8 mouse cellular contexts compared by ENCODE assay signal in the genomic region with DNA sequence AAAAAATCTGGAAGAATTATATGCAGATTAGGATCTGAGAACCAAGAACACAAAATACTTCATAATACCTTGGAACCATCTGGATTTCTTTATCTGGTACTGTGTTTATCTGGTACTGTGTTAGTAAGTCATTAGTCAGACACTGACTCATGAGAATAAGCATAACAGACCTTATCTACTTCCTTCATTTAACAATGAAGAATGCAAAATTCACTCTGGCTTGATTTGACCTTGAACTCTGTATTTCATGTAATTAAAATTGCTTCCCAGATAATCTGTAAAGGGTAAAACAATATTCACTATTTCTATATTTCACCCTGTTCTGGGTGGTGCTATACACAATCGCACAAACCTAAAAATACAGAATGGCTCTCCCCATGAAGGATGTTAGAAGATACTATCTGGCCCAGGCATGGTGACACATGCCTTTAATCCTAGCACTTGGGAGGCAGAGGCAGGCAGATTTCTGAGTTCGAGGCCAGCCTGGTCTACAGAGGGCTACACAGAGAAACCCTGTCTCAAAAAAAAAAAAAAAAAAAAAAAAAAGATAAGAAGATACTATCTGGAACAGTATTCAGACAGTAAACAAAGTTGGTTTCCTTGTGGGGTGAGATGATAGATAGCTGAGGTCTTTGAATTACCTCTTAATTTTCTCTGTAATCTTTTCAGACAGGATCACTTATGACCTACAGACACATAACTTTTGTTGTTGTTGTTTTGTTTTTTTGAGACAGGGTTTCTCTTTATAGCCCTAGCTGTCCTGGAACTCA. TPM values are rescaled to one million over a fixed set of nuclear protein-coding genes. Genes with fewer than 3 reads are reported as not detected.
DNase-seq lines count a peak whose midpoint lies in the region; ATAC-seq and TF ChIP-seq lines count a peak whose summit lies in the region.

No protein-coding gene starts in this region.

- H3K9me3 ChIP-seq in heart, embryonic 10.5 days: no peaks in the 10 kb centered on the region
- no peaks in the 10 kb centered on the region for H3K9me3 ChIP-seq in CH12.LX (replicated peaks; ENCODE audit: low read length)
- no peaks in the 10 kb centered on the region for H3K9me3 ChIP-seq in hindbrain, embryonic 11.5 days (ENCODE audit: control insufficient read depth, low read length)
- H3K9me3 ChIP-seq in midbrain, embryonic 10.5 days (replicated peaks): no peaks in the 10 kb centered on the region

- dilution Hi-C loops in CH12.LX (cut with MboI; ENCODE audit: extremely low pct_ligation_motif_present, extremely low pct_unique_long_range_greater_than_20kb, low sequenced_read_pairs): no loop called here

- no peak for TF ChIP-seq CTCF in CH12.LX (conservative IDR thresholded peaks at IDR 0.05 in 1 of 2, IDR thresholded peaks at IDR 0.05 in 1 of 2; ENCODE audit: low read depth in 2 of 2, low read length in 2 of 2)

- peak overlapping the region; percentile 85 for H3K4me3 ChIP-seq in heart, embryonic 10.5 days
- no peak overlapping the region for H3K4me3 ChIP-seq in CH12.LX (replicated peaks in 1 of 3; ENCODE audit: low read depth in 2 of 3, low read length in 2 of 3, poor library complexity in 1 of 3)
- H3K4me3 ChIP-seq in hindbrain, embryonic 11.5 days (ENCODE audit: low read depth, low read length): peak overlapping the region; percentile 85
- peak overlapping the region; percentile 93 for H3K4me3 ChIP-seq in midbrain, embryonic 10.5 days

- 0 out of 2 replicates have a peak, but pooled peaks have one; percentile 2 for ATAC-seq in hindbrain, embryonic 11.5 days (ENCODE audit: low FRiP score)

- H3K36me3 ChIP-seq in heart, embryonic 10.5 days: peaks cover 26% of the 10 kb centered on the region
- H3K36me3 ChIP-seq in CH12.LX (replicated peaks in 1 of 2; ENCODE audit: control insufficient read depth in 1 of 2, insufficient read depth in 1 of 2, low read length in 1 of 2): peaks cover 23 to 32% of the 10 kb centered on the region in 2 experiments
- peaks cover 8% of the 10 kb centered on the region for H3K36me3 ChIP-seq in hindbrain, embryonic 11.5 days (ENCODE audit: control insufficient read depth, insufficient read depth, low read length)
- peaks cover 30% of the 10 kb centered on the region for H3K36me3 ChIP-seq in midbrain, embryonic 10.5 days

- H3K9ac ChIP-seq in CH12.LX (ENCODE audit: insufficient read depth, low read depth): no peak overlapping the region; the same call in 1 of the 2 replicates
- H3K9ac ChIP-seq in hindbrain, embryonic 11.5 days (ENCODE audit: low read depth, low read length): no peak overlapping the region

- TF ChIP-seq POLR2A in CH12.LX (IDR thresholded peaks at IDR 0.05; ENCODE audit: low read depth, low read length): no peak

- peak overlapping the region; percentile 0; the same call in 1 of the 2 replicates for H3K4me2 ChIP-seq in CH12.LX (ENCODE audit: insufficient read depth, low read depth, poor library complexity, severe bottlenecking)
- H3K4me2 ChIP-seq in hindbrain, embryonic 11.5 days (replicated peaks; ENCODE audit: low read depth, low read length): no peak overlapping the region

- 94% methylated on average over 2 of the region's 2 CpGs for WGBS in heart, embryonic 10.5 days
- WGBS in hindbrain, embryonic 11.5 days: 100% methylated on average over 2 of the region's 2 CpGs
- WGBS in midbrain, embryonic 10.5 days: 94% methylated on average over 2 of the region's 2 CpGs

- no peak for TF ChIP-seq RAD21 in CH12.LX (IDR thresholded peaks at IDR 0.05; ENCODE audit: low read depth, low read length)

- in situ Hi-C loops in CH12.LX (cut with MboI; ENCODE audit: low pct_ligation_motif_present, low pct_unique_long_range_greater_than_20kb, low sequenced_read_pairs): no loop called here

- H3K27me3 ChIP-seq in heart, embryonic 10.5 days (ENCODE audit: insufficient read depth, poor library complexity, severe bottlenecking): peaks cover 12% of the 10 kb centered on the region; the same call in 1 of the 2 replicates
- H3K27me3 ChIP-seq in CH12.LX (replicated peaks): peaks cover 7% of the 10 kb centered on the region
- H3K27me3 ChIP-seq in hindbrain, embryonic 11.5 days (ENCODE audit: control insufficient read depth, insufficient read depth, low read length): 0 out of 2 replicates have a peak, but pooled peaks cover 2% of the 10 kb centered on the region
- peaks cover 19% of the 10 kb centered on the region for H3K27me3 ChIP-seq in midbrain, embryonic 10.5 days (ENCODE audit: low read depth, poor library complexity, severe bottlenecking)

- TF ChIP-seq EP300 in CH12.LX (IDR thresholded peaks at IDR 0.05; ENCODE audit: low read length): no peak

- H3K27ac ChIP-seq in heart, embryonic 10.5 days: no peak overlapping the region
- no peak overlapping the region for H3K27ac ChIP-seq in CH12.LX (ENCODE audit: insufficient read depth, low read depth)
- no peak overlapping the region for H3K27ac ChIP-seq in hindbrain, embryonic 11.5 days (ENCODE audit: low read depth, low read length)
- no peak overlapping the region for H3K27ac ChIP-seq in midbrain, embryonic 10.5 days (replicated peaks)

- peaks cover 19% of the 10 kb centered on the region for H3K79me2 ChIP-seq in CH12.LX (replicated peaks; ENCODE audit: control insufficient read depth, extremely low read depth, insufficient read depth, poor library complexity, severe bottlenecking)

- no peak for DNase-seq in heart, embryonic 10.5 days (ENCODE audit: low spot score)
- DNase-seq in heart, adult 8-10 months (ENCODE audit: low spot score): no peak
- DNase-seq in CH12.LX (ENCODE audit: extremely low read depth): no peak
- DNase-seq in hindbrain, embryonic 11.5 days (ENCODE audit: low spot score): no peak
- no peak for DNase-seq in midbrain, embryonic 10.5 days (ENCODE audit: low spot score)
- no peak for DNase-seq in right cerebral cortex, postnatal 10 days (ENCODE audit: low spot score in 2 of 2)
- DNase-seq in urinary bladder, postnatal 4 days (ENCODE audit: low spot score in 2 of 2): no peak
- DNase-seq in right cerebral cortex, postnatal 25 days: no peak

- peaks cover 12% of the 10 kb centered on the region for H3K4me1 ChIP-seq in heart, embryonic 10.5 days
- peaks cover 0 to 17% of the 10 kb centered on the region in 2 experiments; a peak in 2 of 4 replicates for H3K4me1 ChIP-seq in CH12.LX (ENCODE audit: control insufficient read depth in 1 of 2, insufficient read depth in 2 of 2)
- H3K4me1 ChIP-seq in hindbrain, embryonic 11.5 days (replicated peaks; ENCODE audit: control insufficient read depth, insufficient read depth, low read length): no peaks in the 10 kb centered on the region
- peaks cover 14% of the 10 kb centered on the region for H3K4me1 ChIP-seq in midbrain, embryonic 10.5 days

TF ChIP-seq in CH12.LX, 34 proteins besides CTCF, POLR2A, EP300 and RAD21 (continues in another document):
- TF ChIP-seq SIN3A (IDR thresholded peaks at IDR 0.05; ENCODE audit: low read length): no peak
- no peak for TF ChIP-seq MEF2A (IDR thresholded peaks at IDR 0.05; ENCODE audit: borderline replicate concordance, low read depth, low read length)
- no peak for TF ChIP-seq CHD1 (IDR thresholded peaks at IDR 0.05; ENCODE audit: low read depth, low read length)
- no peak for TF ChIP-seq E2F4 (IDR thresholded peaks at IDR 0.05; ENCODE audit: insufficient replicate concordance, low read depth, low read length)

RNA-seq across cellular contexts. Expression of a gene that starts 0.9 kb away (rescaled TPM):
- polyA plus RNA-seq in heart, embryonic 10.5 days (2016; fragmentation: Nextera tagmentation; extraction: Ambion mirVana): 69.3 and 76.7 TPM in 2 replicates
- total RNA-seq in heart, adult 8-10 months (2022): 100 to 1,000 TPM; 201 to 242 (median 210) TPM
- 89.3 and 108 TPM in 2 replicates for total RNA-seq in CH12.LX (2012; rRNA removed)
- total RNA-seq in CH12.LX (2014; rRNA removed): 55.8 and 58.9 TPM in 2 replicates
- polyA plus RNA-seq in CH12.LX (2012; ENCODE audit: insufficient read length, low read depth): 96.9 and 97.9 TPM in 2 replicates
- 65.4 and 94.5 TPM in 2 replicates for polyA plus RNA-seq in hindbrain, embryonic 11.5 days (2014; fragmentation: Nextera tagmentation; extraction: Ambion mirVana)
- 62.8 and 69.7 TPM in 2 replicates for polyA plus RNA-seq in midbrain, embryonic 10.5 days (2016; fragmentation: Nextera tagmentation; extraction: Ambion mirVana)

RNA-seq across cellular contexts. Expression of a gene that starts 14.9 kb away (rescaled TPM):
- polyA plus RNA-seq in heart, embryonic 10.5 days (2016; fragmentation: Nextera tagmentation; extraction: Ambion mirVana): 28.3 and 29.1 TPM in 2 replicates
- total RNA-seq in heart, adult 8-10 months (2022): 10 to 100 TPM; 32.6 to 33.8 (median 32.7) TPM
- 65.5 and 71.0 TPM in 2 replicates for total RNA-seq in CH12.LX (2012; rRNA removed)
- total RNA-seq in CH12.LX (2014; rRNA removed): 29.7 and 30.4 TPM in 2 replicates
- 99.9 and 104 TPM in 2 replicates for polyA plus RNA-seq in CH12.LX (2012; ENCODE audit: insufficient read length, low read depth)
- polyA plus RNA-seq in hindbrain, embryonic 11.5 days (2014; fragmentation: Nextera tagmentation; extraction: Ambion mirVana): 26.1 and 26.2 TPM in 2 replicates
- polyA plus RNA-seq in midbrain, embryonic 10.5 days (2016; fragmentation: Nextera tagmentation; extraction: Ambion mirVana): 31.9 and 35.9 TPM in 2 replicates

RNA-seq across cellular contexts. Expression of a gene that starts 15.1 kb away (rescaled TPM):
- polyA plus RNA-seq in heart, embryonic 10.5 days (2016; fragmentation: Nextera tagmentation; extraction: Ambion mirVana): 44.0 and 49.0 TPM in 2 replicates
- total RNA-seq in heart, adult 8-10 months (2022): 10 to 100 TPM; 49.8 to 58.7 (median 53.6) TPM
- total RNA-seq in CH12.LX (2012; rRNA removed): 95.4 and 119 TPM in 2 replicates
- total RNA-seq in CH12.LX (2014; rRNA removed): 89.1 and 93.0 TPM in 2 replicates
- 61.4 and 62.8 TPM in 2 replicates for polyA plus RNA-seq in CH12.LX (2012; ENCODE audit: insufficient read length, low read depth)
- 60.6 and 60.8 TPM in 2 replicates for polyA plus RNA-seq in hindbrain, embryonic 11.5 days (2014; fragmentation: Nextera tagmentation; extraction: Ambion mirVana)
- polyA plus RNA-seq in midbrain, embryonic 10.5 days (2016; fragmentation: Nextera tagmentation; extraction: Ambion mirVana): 51.0 and 52.9 TPM in 2 replicates

RNA-seq across cellular contexts. Expression of a gene that starts 30.0 kb away (rescaled TPM):
- 0.23 and 0.69 TPM in 2 replicates for polyA plus RNA-seq in heart, embryonic 10.5 days (2016; fragmentation: Nextera tagmentation; extraction: Ambion mirVana)
- total RNA-seq in heart, adult 8-10 months (2022): 1 to 10 TPM in 1 of 4 experiments, under 1 TPM in 3; 0.38 to 1.3 (median 0.61) TPM
- total RNA-seq in CH12.LX (2012; rRNA removed) (1.1 and 1.3 TPM in 2 replicates), CH12.LX (2014; rRNA removed) (0.70 and 0.81 TPM in 2 replicates)
- polyA plus RNA-seq in CH12.LX (2012; ENCODE audit: insufficient read length, low read depth): 1.3 and 1.4 TPM in 2 replicates
- polyA plus RNA-seq in hindbrain, embryonic 11.5 days (2014; fragmentation: Nextera tagmentation; extraction: Ambion mirVana): 0.11 and 0.20 TPM in 2 replicates
- polyA plus RNA-seq in midbrain, embryonic 10.5 days (2016; fragmentation: Nextera tagmentation; extraction: Ambion mirVana): 0.34 and 0.43 TPM in 2 replicates

RNA-seq across cellular contexts. Expression of a gene that starts 40.7 kb away (rescaled TPM):
- 39.1 and 39.3 TPM in 2 replicates for polyA plus RNA-seq in heart, embryonic 10.5 days (2016; fragmentation: Nextera tagmentation; extraction: Ambion mirVana)
- under 1 TPM; 0.31 to 0.57 (median 0.46) TPM for total RNA-seq in heart, adult 8-10 months (2022)
- total RNA-seq in CH12.LX (2012; rRNA removed) (57.0 and 57.2 TPM in 2 replicates), CH12.LX (2014; rRNA removed) (47.7 and 50.4 TPM in 2 replicates)
- 81.8 and 92.3 TPM in 2 replicates for polyA plus RNA-seq in CH12.LX (2012; ENCODE audit: insufficient read length, low read depth)
- polyA plus RNA-seq in hindbrain, embryonic 11.5 days (2014; fragmentation: Nextera tagmentation; extraction: Ambion mirVana): 48.3 and 52.2 TPM in 2 replicates
- 63.4 and 64.2 TPM in 2 replicates for polyA plus RNA-seq in midbrain, embryonic 10.5 days (2016; fragmentation: Nextera tagmentation; extraction: Ambion mirVana)

Comparison
In these comparisons a context has a peak if more than half of its experiments do, and no peak if none do; other contexts are left out.
1. H3K4me3 ChIP-seq: peak in heart, embryonic 10.5 days (single experiment), hindbrain, embryonic 11.5 days (single experiment) and midbrain, embryonic 10.5 days (single experiment); none in CH12.LX (0 of 3).